Mouse (Mus musculus) right cerebral cortex, postnatal 25 days (tissue): ENCODE data around the gene Robo1.
A peak's percentile ranks its signal among the peaks of the same experiment; 100 is the strongest.

ENCODE experiments used
- DNase-seq: peaks from one replicate; pipeline ENCODE4 v3.0.0; 2022

The Robo1 gene

GRCm38 (mm10) chr16:72959823-72960222 is 651.7 kb downstream of the Robo1 start:
- DNase-seq, result no peak

DNA sequence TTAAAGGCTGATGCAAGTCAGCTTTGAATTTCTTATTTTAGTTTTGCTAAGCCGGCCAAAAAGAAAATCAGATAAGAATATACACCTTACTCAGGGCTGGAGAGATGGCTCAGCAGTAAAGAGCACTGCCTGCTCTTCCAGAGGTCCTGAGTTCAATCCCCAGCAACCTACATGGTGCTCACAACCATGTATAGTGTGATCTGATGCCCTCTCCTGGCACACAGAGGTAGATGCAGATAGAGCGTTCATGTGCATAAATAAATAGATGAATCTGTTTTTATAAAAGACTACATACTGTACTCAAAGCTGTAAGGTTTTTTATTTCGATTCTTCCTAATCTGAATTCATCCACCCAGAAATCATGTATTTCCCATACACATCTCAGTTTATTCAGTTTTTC is 655.7 kb downstream of the Robo1 start:
- no peak for DNase-seq

DNA sequence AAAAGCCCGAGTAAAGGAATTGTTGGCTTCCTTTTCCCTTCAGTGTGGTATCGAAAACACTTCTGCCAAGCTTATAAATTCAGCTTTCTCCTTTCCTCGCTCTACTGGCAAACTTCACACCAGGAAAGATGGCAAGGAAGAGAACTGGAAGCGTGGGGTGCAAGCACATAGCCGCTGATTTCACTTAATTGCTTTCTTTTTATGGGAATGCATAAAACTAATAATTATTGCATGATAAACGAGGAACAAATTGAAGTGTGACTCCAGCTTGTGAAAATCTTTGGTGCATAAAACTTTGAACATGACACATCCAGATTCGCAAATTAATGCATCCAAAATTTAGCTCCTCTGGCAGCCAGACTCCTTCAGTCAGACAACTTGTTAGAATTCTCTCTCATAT is 659.4 kb downstream of the Robo1 start:
- DNase-seq, result peak; percentile 6

DNA sequence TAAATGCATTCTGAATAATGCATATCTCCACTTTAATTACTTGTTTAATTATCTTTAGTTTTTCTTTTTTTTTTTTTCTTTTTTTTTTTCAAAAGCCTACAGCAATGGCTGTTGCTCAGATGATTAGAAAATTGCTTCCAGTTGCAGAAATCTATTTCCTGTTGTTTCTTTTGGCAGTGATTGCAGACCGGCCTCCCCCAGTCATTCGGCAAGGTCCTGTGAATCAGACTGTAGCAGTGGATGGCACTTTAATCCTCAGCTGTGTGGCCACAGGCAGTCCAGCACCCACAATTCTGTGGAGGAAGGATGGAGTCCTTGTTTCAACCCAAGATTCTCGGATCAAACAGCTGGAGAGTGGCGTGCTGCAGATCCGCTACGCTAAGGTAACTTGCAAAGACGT is 661.9 kb downstream of the Robo1 start:
- no peak for DNase-seq

- DNase-seq, result no peak
Measured at GRCm38 (mm10) chr16:72973685-72974084, 665.6 kb downstream of the Robo1 start.

- DNase-seq, result no peak
Measured at GRCm38 (mm10) chr16:72974681-72975080, 666.6 kb downstream of the Robo1 start.

DNA sequence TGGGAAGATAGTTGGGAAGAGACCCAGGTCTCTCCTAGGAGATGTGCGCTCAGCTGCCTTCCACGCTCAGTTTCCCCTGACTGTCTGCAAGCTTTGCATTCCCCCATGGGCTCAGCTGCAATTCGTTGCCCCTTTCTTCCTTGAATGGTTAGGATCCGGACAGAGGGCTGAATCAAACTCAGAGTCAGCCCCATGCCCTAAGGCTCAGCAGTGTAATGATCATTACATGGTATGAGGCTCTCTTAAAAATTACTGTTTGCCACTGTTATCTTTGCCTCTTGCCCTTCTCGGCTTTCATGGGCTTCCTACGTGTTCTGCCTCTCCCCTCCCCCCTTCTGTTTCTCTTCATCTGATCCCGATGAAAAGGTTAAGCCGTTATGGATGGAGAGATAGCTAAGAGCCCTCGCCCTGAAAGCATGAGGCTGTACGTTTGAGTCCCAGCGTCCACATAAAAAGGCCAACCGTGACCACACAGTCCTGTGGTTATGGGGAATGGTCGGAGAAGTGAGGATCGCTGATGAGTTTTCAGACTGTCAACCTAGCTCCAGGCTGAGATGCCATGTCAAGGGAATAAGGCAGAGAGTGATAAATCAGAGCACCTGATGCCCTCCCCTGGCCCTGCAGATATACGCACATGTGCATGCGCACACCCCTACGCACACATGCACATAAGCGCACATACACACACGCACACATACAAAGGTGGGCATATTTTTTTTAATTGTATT is 668.9 kb downstream of the Robo1 start:
- no peak for DNase-seq

DNA sequence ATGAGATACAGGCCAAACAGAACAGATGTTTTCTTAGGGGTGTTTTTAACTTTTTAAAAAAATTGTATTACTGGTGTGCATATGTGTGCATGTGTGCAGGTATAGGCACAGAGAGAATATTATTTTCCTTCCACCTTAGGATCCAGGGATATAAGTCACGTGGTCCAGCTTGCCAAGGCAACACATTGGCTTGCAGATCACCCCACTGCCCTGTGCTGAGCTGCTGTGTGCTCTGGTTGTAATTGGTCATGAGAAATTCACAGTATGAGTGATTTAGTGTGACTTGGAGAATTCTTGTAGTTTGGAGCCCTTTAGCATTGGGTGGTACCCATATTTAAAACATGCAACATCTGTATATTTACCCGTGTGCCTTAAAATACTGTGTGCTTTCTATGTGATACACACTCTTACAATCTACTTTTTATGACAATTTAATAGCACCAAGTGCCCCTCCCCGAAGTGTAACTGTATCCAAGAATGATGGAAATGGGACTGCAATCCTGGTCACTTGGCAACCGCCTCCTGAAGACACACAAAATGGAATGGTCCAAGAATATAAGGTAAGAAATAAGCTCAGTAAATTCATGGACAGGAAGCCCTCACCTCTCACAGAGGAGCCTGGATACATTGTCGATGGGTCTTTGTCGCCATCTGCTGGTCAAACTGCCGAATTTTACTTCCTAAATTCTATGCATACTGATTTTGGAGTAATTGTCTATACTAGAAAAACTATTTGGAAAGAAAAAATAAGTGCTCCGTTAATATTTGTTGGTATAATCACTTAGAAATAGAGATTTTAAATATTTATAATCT is 671.5 kb downstream of the Robo1 start:
- peak; percentile 57 for DNase-seq

DNA sequence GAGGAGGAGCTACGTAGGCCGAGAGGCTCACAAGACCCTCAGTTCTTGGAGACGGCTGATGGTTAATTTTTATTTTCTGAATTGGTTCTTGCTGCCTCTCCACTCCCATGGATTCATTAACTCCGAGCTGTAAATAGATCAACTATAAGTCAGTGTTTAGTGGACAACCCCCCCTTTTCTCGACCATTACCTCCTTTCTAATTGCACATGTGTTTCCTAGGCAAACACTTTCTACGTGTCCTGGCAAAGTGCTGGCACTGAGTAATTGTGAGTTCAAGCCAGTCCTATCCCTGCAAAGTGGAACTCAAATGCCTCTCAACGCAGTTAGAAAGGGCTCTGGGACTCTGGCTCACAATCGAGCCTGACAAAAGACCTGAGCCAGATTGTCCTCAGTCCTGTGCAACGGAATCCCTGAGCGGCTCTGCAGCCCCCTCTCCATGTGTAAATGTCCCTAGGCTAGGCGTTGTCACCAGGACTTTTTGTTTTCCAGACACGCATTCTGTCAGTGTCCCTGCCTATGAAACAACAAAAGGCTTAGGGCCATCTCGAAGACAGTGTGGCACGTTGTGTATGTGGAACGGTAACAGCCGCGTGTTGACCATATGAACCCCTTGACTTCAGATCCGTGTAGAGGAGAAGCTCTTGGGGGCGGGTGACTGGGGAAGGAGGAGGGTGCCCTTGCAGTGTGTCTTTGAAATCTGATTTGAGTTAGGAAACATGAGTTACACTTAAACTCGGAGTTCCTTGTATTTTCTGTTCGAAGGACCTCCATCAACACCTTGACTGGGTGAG is 682.5 kb downstream of the Robo1 start:
- DNase-seq, result no peak

GRCm38 (mm10) chr16:72993189-72993588 is 685.1 kb downstream of the Robo1 start:
- DNase-seq, result no peak

- no peak for DNase-seq
Measured at GRCm38 (mm10) chr16:72993594-72993993, 685.5 kb downstream of the Robo1 start.

- peak; percentile 60 for DNase-seq
Measured at GRCm38 (mm10) chr16:72995251-72995954, 687.3 kb downstream of the Robo1 start.

- DNase-seq, result no peak
Measured at GRCm38 (mm10) chr16:72995955-72996535, 687.9 kb downstream of the Robo1 start.

GRCm38 (mm10) chr16:72998677-72999076 is 690.6 kb downstream of the Robo1 start:
- DNase-seq, result no peak

- DNase-seq, result no peak
Measured at GRCm38 (mm10) chr16:73002685-73003084, 694.6 kb downstream of the Robo1 start.

DNA sequence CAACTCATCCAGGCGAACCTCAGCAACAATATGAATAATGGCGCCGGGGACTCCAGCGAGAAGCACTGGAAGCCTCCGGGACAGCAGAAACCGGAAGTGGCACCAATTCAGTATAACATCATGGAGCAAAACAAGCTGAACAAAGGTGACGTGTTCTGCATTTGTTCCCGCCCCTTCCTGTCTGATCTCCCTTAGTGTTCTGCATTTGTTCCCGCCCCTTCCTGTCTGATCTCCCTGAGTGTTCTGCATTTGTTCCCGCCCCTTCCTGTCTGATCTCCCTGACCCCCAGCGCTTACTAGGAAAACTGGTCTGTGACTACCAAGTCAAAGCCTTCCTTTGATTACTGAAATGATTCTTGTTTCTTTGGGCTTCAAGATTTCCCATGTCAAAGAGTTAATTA is 696.5 kb downstream of the Robo1 start:
- no peak for DNase-seq

- no peak for DNase-seq
Measured at GRCm38 (mm10) chr16:73005831-73006230, 697.7 kb downstream of the Robo1 start.

DNA sequence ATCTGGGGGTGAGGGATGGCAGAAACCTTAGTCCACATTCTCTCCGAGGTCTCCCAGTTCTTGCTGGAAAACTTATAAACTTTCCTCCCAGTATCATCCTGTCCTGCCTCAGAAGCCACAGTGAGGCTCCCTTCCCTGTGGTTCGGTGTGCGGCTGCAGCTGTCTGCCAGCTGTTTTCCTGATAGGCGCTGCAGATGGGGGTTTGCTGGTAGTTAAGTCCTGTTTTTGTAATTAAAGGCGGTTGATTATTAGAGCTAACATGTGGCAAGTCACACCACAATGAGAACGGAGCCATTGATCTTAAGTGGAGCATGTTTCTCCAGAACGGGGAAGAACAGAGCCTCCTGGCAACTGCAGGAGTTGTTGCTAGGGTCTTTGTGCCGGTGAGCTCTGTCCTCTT is 699.3 kb downstream of the Robo1 start:
- no peak for DNase-seq

DNA sequence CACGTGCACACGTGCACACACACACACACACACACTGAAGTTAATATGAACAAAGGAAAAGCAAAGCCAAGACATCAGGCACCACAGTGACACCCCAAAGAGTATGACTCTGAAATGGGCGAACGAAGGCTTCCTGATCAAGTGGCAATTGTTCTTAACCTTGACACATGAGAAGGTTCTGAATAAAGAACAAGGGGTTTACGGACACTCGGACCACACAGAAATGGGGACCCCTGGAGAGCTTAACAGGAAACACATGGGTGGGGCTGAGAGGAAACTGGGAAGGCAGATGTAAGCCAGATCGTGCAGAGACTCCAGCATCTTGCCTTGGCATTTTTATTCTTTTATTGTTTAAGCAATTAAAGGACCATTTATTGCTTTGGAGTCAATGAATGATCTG is 703.2 kb downstream of the Robo1 start:
- DNase-seq, result no peak

DNA sequence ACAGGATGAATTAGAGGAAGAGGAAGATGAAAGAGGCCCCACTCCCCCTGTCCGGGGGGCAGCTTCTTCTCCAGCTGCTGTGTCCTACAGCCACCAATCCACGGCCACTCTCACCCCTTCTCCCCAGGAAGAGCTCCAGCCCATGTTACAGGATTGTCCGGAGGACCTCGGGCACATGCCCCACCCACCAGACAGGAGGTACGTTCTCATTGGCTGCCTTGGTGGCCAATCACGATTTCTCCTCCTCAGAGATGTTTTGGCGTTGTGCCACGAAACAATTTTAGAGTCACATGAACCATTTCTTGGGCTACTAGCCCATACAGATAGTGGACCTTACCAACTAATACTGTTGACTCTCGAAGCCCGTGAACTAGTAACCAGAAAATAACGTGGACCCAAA is 704.8 kb downstream of the Robo1 start:
- DNase-seq, result no peak

DNA sequence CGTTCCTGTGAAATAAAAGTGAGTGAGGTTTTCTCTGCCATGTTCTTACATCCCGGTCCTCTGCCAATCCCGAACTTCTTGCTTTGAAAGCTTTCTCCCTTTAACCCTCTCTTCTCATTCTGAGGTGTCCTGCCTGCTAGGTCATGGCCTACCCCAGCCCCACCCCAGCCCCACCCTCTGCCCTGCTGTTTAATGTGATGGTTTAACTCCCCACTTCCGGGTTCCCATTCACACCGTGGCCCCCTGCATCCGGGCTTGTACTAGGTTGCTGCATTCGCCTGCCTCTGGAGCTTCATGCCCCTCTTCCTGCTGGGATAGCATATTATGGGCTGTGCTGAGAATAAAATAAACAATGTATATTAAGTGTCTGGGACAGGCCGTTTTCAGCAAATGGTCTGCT is 706.4 kb downstream of the Robo1 start:
- no peak for DNase-seq

GRCm38 (mm10) chr16:73015976-73016375 is 707.9 kb downstream of the Robo1 start:
- no peak for DNase-seq

DNA sequence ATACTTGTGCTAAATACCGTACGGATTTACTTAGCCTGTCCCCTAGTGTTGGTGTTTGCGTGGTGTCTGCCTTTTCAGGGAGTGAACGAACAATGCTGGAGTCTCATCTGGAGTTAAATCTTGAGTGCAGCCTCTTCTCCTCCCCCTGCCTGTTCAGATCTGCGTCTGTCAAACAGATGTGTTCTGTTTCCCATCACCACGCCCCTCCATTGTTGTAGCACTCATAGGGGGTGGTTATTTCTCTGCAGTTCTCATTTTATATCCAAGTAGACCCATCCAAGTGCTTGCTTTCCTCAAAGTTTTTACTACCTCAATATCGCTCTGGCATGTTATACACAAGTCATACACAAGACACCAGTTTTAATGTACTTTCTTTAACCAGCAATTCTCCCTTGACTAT is 708.7 kb downstream of the Robo1 start:
- no peak for DNase-seq
